Mouse (Mus musculus) left cerebral cortex, postnatal 25 days (tissue): ENCODE measurements at regions not wholly inside any gene's neighbourhood (a gene's known extent, or its start where the extent isn't known, plus 50 kb on each side); places are given as distances from the start of the nearest gene placed in this dataset.

Experiments used
- DNase-seq, 2 experiments: peaks; one replicate each; pipeline ENCODE4 v3.0.0; 2022; ENCODE audit warnings: low spot score in 2 of 2, mixed read lengths in 1 of 2
- intact Hi-C: fragments of 180-260 bp; cut with DNase I; formaldehyde crosslinking; loops from one replicate; pipeline ENCODE4 v1.15.1; 2025

- DNase-seq = no peak
- intact Hi-C loops = no loop called here
Measured at GRCm38 (mm10) chr19:29194066-29194830, 57.4 kb upstream of the Jak2 start.

- DNase-seq = no peak
- intact Hi-C loops = no loop called here
Measured at GRCm38 (mm10) chr19:29196186-29196585, 55.4 kb upstream of the Jak2 start.

GRCm38 (mm10) chr19:29198636-29199035, 53.0 kb upstream of the Jak2 start:
- no peak for DNase-seq
- intact Hi-C loops = no loop called here

GRCm38 (mm10) chr19:29199117-29199823, 52.4 kb upstream of the Jak2 start:
- no peak for DNase-seq
- intact Hi-C loops = no loop called here

GRCm38 (mm10) chr19:29201674-29202073, 50.0 kb upstream of the Jak2 start:
- intact Hi-C loops = loop anchor here (10.0 kb wide), 1 partner anchor 127 kb away; no protein-coding TSS in a partner anchor
- no peak for DNase-seq
